Mouse (Mus musculus): Measurements from ENCODE around the gene Gipr. TPM values are rescaled to one million over a fixed set of nuclear protein-coding genes. Genes with fewer than 3 reads are reported as not detected.

The Gipr gene
- polyA plus RNA-seq, 1 experiment from 2014 or later, result 0.28 TPM

GRCm38 (mm10) chr7:19178035-19178434 lies 12.1 kb upstream of the Gipr start:
- peaks cover 52% of the 10 kb centered on the region for H3K4me1 ChIP-seq (replicated peaks)
- H3K36me3 ChIP-seq, result no peaks in the 10 kb centered on the region
- H3K4me3 ChIP-seq (replicated peaks), result no peak overlapping the region
- H3K4me2 ChIP-seq, result no peak overlapping the region
- no peaks in the 10 kb centered on the region for H3K9me3 ChIP-seq (replicated peaks)
- no peak for ATAC-seq (ENCODE audit: low read depth)
- H3K27me3 ChIP-seq, result peaks cover 73% of the 10 kb centered on the region
- no peak for DNase-seq
- no peak overlapping the region for H3K27ac ChIP-seq
- 13% methylated on average over 18 of the region's 18 CpGs for WGBS (ENCODE audit: insufficient replicate concordance)
- no peak overlapping the region for H3K9ac ChIP-seq

- H3K27me3 ChIP-seq, result peaks cover 82% of the 10 kb centered on the region
- no peak for DNase-seq
- 53% methylated on average over 7 of the region's 7 CpGs for WGBS (ENCODE audit: insufficient replicate concordance)
Measured at GRCm38 (mm10) chr7:19177216-19177615, 11.3 kb upstream of the Gipr start.

DNA sequence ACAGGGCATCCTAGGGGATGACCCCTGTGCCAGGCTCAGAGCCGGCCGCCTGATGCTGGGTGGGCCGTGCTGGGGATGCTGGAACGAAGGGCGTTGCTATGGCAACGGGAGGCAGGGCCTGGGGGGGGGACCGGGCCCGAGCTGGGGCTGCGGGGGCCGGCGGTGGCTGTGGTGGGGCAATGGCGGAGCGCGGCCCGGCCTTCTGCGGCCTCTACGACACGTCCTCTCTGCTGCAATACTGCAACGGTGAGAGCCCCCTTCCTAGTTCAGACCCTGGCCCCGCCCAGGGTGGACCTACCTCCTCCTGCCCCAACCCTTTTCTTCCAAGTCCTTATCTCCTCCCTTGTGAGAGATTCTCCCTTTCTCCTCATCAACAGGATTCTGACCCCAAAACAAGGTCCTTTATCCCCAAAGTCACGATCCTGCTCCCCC lies 10.6 kb upstream of the Gipr start:
- no peaks in the 10 kb centered on the region for H3K9me3 ChIP-seq (replicated peaks)
- H3K4me1 ChIP-seq (replicated peaks), result peaks cover 55% of the 10 kb centered on the region
- no peak overlapping the region for H3K27ac ChIP-seq
- H3K27me3 ChIP-seq, result peaks cover 87% of the 10 kb centered on the region
- H3K9ac ChIP-seq, result no peak overlapping the region
- no peak for ATAC-seq (ENCODE audit: low read depth)
- WGBS (ENCODE audit: insufficient replicate concordance), result 8% methylated on average over 21 of the region's 21 CpGs
- H3K4me2 ChIP-seq, result no peak overlapping the region
- DNase-seq, result no peak
- no peaks in the 10 kb centered on the region for H3K36me3 ChIP-seq
- 0 out of 2 replicates have a peak overlapping the region, but pooled peaks have one; percentile 8 for H3K4me3 ChIP-seq (replicated peaks)

More at GRCm38 (mm10) chr7:19177216-19177615, 11.3 kb upstream of the Gipr start:
- H3K4me3 ChIP-seq (replicated peaks), result no peak overlapping the region
- no peak overlapping the region for H3K4me2 ChIP-seq
- H3K36me3 ChIP-seq, result no peaks in the 10 kb centered on the region
- no peak overlapping the region for H3K9ac ChIP-seq
- no peak overlapping the region for H3K27ac ChIP-seq
- H3K4me1 ChIP-seq (replicated peaks), result peaks cover 55% of the 10 kb centered on the region
- no peak for ATAC-seq (ENCODE audit: low read depth)
- no peaks in the 10 kb centered on the region for H3K9me3 ChIP-seq (replicated peaks)

- Histone ChIP-seq H3K9ac (no peak within 1 kb of the TSS), H3K4me3 (replicated peaks) (0 out of 2 replicates have a peak within 1 kb of the TSS, but pooled peaks have one; percentile 8), H3K4me2 (no peak within 1 kb of the TSS), H3K27ac (no peak within 1 kb of the TSS), H3K36me3 (no peaks in the 10 kb centered on the region), H3K27me3 (peaks cover 87% of the 10 kb centered on the region), H3K9me3 (replicated peaks) (no peaks in the 10 kb centered on the region), H3K4me1 (replicated peaks) (peaks cover 49% of the 10 kb centered on the region)
- no peak for DNase-seq
- ATAC-seq (ENCODE audit: low read depth), result no peak
- whole genome bisulfite sequencing (ENCODE audit: insufficient replicate concordance), result 3% methylated on average over 30 of the region's 30 CpGs
Measured at GRCm38 (mm10) chr7:19175708-19176515, 10.0 kb upstream of the Gipr start, which contains the start of gene Eml2. Gene Eml2 (plus strand): TSS chr7:19176421.

GRCm38 (mm10) chr7:19172874-19173273 lies 6.9 kb upstream of the Gipr start:
- H3K27me3 ChIP-seq, result peaks cover 82% of the 10 kb centered on the region
- peak; percentile 34; the same call in 1 of the 2 replicates for ATAC-seq (ENCODE audit: low read depth)
- H3K4me2 ChIP-seq, result peak overlapping the region; percentile 38
- H3K9me3 ChIP-seq (replicated peaks), result no peaks in the 10 kb centered on the region
- H3K9ac ChIP-seq, result no peak overlapping the region; the same call in 1 of the 2 replicates
- no peaks in the 10 kb centered on the region for H3K36me3 ChIP-seq
- WGBS (ENCODE audit: insufficient replicate concordance), result 3% methylated on average over 17 of the region's 17 CpGs
- peak; percentile 59 for DNase-seq
- H3K27ac ChIP-seq, result no peak overlapping the region
- H3K4me1 ChIP-seq (replicated peaks), result peaks cover 23% of the 10 kb centered on the region
- H3K4me3 ChIP-seq (replicated peaks), result peak overlapping the region; percentile 7; the same call in 1 of the 2 replicates

DNA sequence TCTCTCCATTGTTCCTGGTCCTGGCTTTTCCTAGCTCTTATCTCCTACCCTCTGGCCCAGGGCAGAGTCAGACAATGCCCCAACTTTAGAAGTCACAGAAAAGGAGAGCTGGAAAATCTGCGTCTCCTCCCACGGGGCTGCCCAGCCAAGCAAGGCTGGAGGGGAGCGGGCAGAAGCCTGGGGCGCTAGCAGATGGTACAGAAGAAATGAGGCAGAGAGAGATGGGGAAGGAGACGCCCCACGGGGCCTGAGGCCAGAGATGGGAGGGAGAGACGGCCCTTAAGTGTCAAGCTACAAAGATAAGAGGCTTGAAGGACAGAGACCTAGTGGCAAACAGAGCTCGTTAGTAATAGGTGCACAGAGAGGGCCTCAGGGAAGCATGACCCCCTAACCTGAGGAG lies 5.9 kb upstream of the Gipr start:
- 26% methylated on average over 8 of the region's 8 CpGs for WGBS (ENCODE audit: insufficient replicate concordance)
- 0 out of 2 replicates have a peak overlapping the region, but pooled peaks have one; percentile 1 for H3K9ac ChIP-seq
- no peak overlapping the region for H3K27ac ChIP-seq
- H3K4me3 ChIP-seq (replicated peaks), result no peak overlapping the region
- DNase-seq, result no peak
- no peak for ATAC-seq (ENCODE audit: low read depth)
- no peaks in the 10 kb centered on the region for H3K36me3 ChIP-seq
- H3K9me3 ChIP-seq (replicated peaks), result 0 out of 2 replicates have a peak, but pooled peaks cover 3% of the 10 kb centered on the region
- H3K4me2 ChIP-seq, result no peak overlapping the region
- H3K4me1 ChIP-seq (replicated peaks), result peaks cover 19% of the 10 kb centered on the region
- peaks cover 80% of the 10 kb centered on the region for H3K27me3 ChIP-seq

DNA sequence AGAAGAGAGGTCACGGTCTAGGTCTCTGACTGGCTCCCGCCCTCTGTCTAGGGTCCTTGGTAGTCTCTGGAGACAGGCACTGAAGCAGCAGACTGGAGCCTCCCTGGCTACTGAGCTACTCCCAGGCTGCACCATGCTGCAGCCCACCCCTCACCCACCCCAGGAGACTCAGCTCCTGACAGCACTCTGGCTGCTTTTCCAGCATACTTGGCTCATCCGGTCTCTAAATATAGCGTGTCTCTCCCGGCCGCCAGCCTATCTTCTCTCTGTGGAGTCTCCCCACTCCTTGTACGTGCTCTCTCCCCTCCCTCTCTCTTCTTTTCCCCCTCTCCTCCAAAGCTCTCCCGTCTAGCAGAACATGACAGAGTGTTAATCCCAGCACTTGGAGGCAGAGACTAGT lies 4.2 kb upstream of the Gipr start:
- Histone ChIP-seq H3K9me3 (replicated peaks) (0 out of 2 replicates have a peak, but pooled peaks cover 3% of the 10 kb centered on the region), H3K4me1 (replicated peaks) (peaks cover 25% of the 10 kb centered on the region), H3K4me3 (replicated peaks) (no peak overlapping the region), H3K36me3 (no peaks in the 10 kb centered on the region), H3K4me2 (no peak overlapping the region), H3K27ac (peak overlapping the region; percentile 34; the same call in 1 of the 2 replicates), H3K9ac (no peak overlapping the region), H3K27me3 (peaks cover 75% of the 10 kb centered on the region)
- 45% methylated on average over 8 of the region's 8 CpGs for WGBS (ENCODE audit: insufficient replicate concordance)
- ATAC-seq (ENCODE audit: low read depth), result 0 out of 2 replicates have a peak, but pooled peaks have one; percentile 34
- no peak for DNase-seq

GRCm38 (mm10) chr7:19169506-19169905 lies 3.6 kb upstream of the Gipr start:
- Histone ChIP-seq H3K4me2 (no peak overlapping the region), H3K4me3 (replicated peaks) (no peak overlapping the region), H3K27ac (peak overlapping the region; percentile 34; the same call in 1 of the 2 replicates), H3K9me3 (replicated peaks) (0 out of 2 replicates have a peak, but pooled peaks cover 3% of the 10 kb centered on the region), H3K9ac (no peak overlapping the region), H3K36me3 (no peaks in the 10 kb centered on the region), H3K27me3 (peaks cover 77% of the 10 kb centered on the region), H3K4me1 (replicated peaks) (peaks cover 31% of the 10 kb centered on the region)
- DNase-seq (no peak), ATAC-seq (ENCODE audit: low read depth) (no peak)
- 49% methylated on average over 10 of the region's 10 CpGs for WGBS (ENCODE audit: insufficient replicate concordance)

DNA sequence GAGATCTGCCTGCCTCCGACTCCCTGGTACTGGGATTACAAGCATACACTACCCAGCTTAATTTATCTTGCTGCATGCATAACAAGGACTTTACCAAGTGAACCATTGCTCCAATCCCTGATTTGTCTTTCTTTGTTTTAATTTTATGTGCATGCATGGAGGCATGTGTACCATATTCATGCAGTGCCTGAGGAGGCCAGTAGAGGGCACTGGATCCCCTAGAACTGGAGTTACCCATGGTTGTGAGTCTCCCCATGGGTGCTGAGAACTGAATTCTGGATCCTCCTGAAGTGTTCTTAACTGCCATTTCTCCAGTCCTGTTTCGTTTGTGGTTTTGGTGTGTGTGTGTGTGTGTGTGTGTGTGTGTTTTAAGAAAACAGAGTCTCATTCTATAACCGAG lies 1.1 kb upstream of the Gipr start:
- H3K9ac ChIP-seq, result no peak overlapping the region
- no peak for ATAC-seq (ENCODE audit: low read depth)

DNA sequence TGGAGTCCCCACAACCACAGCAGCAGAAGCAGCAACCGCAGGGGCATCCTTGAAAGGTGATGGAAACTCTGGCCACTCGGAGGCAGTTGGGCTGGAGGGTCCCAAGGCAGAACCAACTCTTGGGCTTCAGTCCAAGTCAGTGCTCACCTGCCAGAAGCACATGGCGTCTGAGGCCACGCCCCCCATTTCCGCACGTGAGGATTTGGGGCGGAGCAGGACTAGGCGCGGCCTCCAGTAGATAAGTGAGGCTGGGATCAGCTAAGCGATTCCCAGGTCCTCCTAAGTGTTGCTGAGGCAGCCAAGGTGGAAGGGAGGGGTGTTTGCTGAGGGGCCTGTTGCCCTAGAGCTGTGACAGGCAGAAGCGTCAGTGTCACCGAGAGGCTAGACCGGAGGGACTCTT lies 949 bp downstream of the Gipr start:
- H3K9me3 ChIP-seq (replicated peaks), result 0 out of 2 replicates have a peak, but pooled peaks cover 3% of the 10 kb centered on the region
- peak overlapping the region; percentile 44 for H3K4me2 ChIP-seq
- 0 out of 2 replicates have a peak overlapping the region, but pooled peaks have one; percentile 22 for H3K4me3 ChIP-seq (replicated peaks)
- DNase-seq, result peak; percentile 56
- H3K9ac ChIP-seq, result no peak overlapping the region
- H3K27me3 ChIP-seq, result peaks cover 75% of the 10 kb centered on the region
- H3K4me1 ChIP-seq (replicated peaks), result peaks cover 38% of the 10 kb centered on the region
- H3K27ac ChIP-seq, result no peak overlapping the region
- WGBS (ENCODE audit: insufficient replicate concordance), result under 1% methylated on average over 13 of the region's 13 CpGs
- ATAC-seq (ENCODE audit: low read depth), result peak; percentile 46
- H3K36me3 ChIP-seq, result no peaks in the 10 kb centered on the region

More for the DNA sequence above, 1.1 kb upstream of the Gipr start:
- no peak for DNase-seq
- peaks cover 32% of the 10 kb centered on the region for H3K4me1 ChIP-seq (replicated peaks)
- no peak overlapping the region for H3K27ac ChIP-seq
- 68% methylated on average over 3 of the region's 3 CpGs for whole genome bisulfite sequencing (ENCODE audit: insufficient replicate concordance)
- no peak overlapping the region for H3K4me2 ChIP-seq
- H3K36me3 ChIP-seq, result no peaks in the 10 kb centered on the region
- 0 out of 2 replicates have a peak, but pooled peaks cover 3% of the 10 kb centered on the region for H3K9me3 ChIP-seq (replicated peaks)
- H3K4me3 ChIP-seq (replicated peaks), result no peak overlapping the region
- peaks cover 78% of the 10 kb centered on the region for H3K27me3 ChIP-seq

GRCm38 (mm10) chr7:19164189-19164588 lies 1.7 kb downstream of the Gipr start:
- H3K27me3 ChIP-seq, result peaks cover 76% of the 10 kb centered on the region
- H3K9me3 ChIP-seq (replicated peaks), result 0 out of 2 replicates have a peak, but pooled peaks cover 3% of the 10 kb centered on the region
- H3K4me2 ChIP-seq, result peak overlapping the region; percentile 44
- H3K9ac ChIP-seq, result no peak overlapping the region
- H3K4me3 ChIP-seq (replicated peaks), result 0 out of 2 replicates have a peak overlapping the region, but pooled peaks have one; percentile 1
- peaks cover 46% of the 10 kb centered on the region for H3K4me1 ChIP-seq (replicated peaks)
- H3K36me3 ChIP-seq, result no peaks in the 10 kb centered on the region
- peak; percentile 55 for ATAC-seq (ENCODE audit: low read depth)
- H3K27ac ChIP-seq, result no peak overlapping the region
- DNase-seq, result no peak
- WGBS (ENCODE audit: insufficient replicate concordance), result 4% methylated on average over 6 of the region's 6 CpGs

Measured in liver, embryonic 13.5 days (tissue).